Mouse (Mus musculus) neural tube, embryonic 11.5 days (tissue): ENCODE results near the gene D130052B06Rik. TPM values are rescaled to one million over a fixed set of nuclear protein-coding genes. Genes with fewer than 3 reads are reported as not detected.

Experiments used
- ATAC-seq: fragments of 200-750 bp; cut with Nextera tagmentation; 2 replicates; pipeline ENCODE4 v1.8.0; 2017; ENCODE audit warnings: moderate number of reproducible peaks, mild to moderate bottlenecking, moderate TSS enrichment, moderate library complexity; ENCODE audit not compliant: insufficient read depth, low FRiP score, low TSS enrichment
- DNase-seq: peaks from one replicate; pipeline ENCODE4 v3.0.0-alpha.2; 2015; ENCODE audit warnings: low spot score
- H3K27ac ChIP-seq: fragments of 300-500 bp; sonication (generic); 2 replicates; pipeline ENCODE4 v1.5.1; 2014; ENCODE audit warnings: low read depth, mild to moderate bottlenecking, low read length
- H3K27me3 ChIP-seq: fragments of 300-500 bp; sonication (generic); 2 replicates; pipeline ENCODE4 v1.6.1; 2014; ENCODE audit warnings: mild to moderate bottlenecking, low read length, mixed read lengths; ENCODE audit not compliant: control insufficient read depth, insufficient read depth
- H3K36me3 ChIP-seq: fragments of 300-500 bp; sonication (generic); 2 replicates; pipeline ENCODE4 v1.6.1; 2014; ENCODE audit warnings: mild to moderate bottlenecking, low read length, moderate library complexity, mixed read lengths; ENCODE audit not compliant: control insufficient read depth, insufficient read depth
- H3K4me1 ChIP-seq: fragments of 300-500 bp; sonication (generic); 2 replicates; pipeline ENCODE4 v1.6.1; 2014; ENCODE audit warnings: low read length, mixed read lengths; ENCODE audit not compliant: control insufficient read depth, insufficient read depth
- H3K4me2 ChIP-seq: fragments of 300-500 bp; sonication (generic); 2 replicates; pipeline ENCODE4 v1.6.1; 2014; ENCODE audit warnings: low read depth, mild to moderate bottlenecking, moderate library complexity
- H3K4me3 ChIP-seq: fragments of 300-500 bp; sonication (generic); 2 replicates; pipeline ENCODE4 v1.5.1; 2014; ENCODE audit warnings: low read depth, low read length
- H3K9ac ChIP-seq: fragments of 300-500 bp; sonication (generic); 2 replicates; pipeline ENCODE4 v1.6.1; 2014; ENCODE audit warnings: mild to moderate bottlenecking, low read length
- H3K9me3 ChIP-seq: fragments of 300-500 bp; sonication (generic); 2 replicates; pipeline ENCODE4 v1.6.1; 2016; ENCODE audit warnings: low read length; ENCODE audit not compliant: control insufficient read depth
- WGBS: fragments of 180-500 bp; shearing (Covaris S2); extraction: QIAGEN DNeasy Blood & Tissue Kit; methylation state at CpG from one replicate; pipeline ENCODE4 v1.1.7; 2014; 5-methylcytosine and 5-hydroxymethylcytosine counted together
- polyA plus RNA-seq: library from polyadenylated mRNA; unstranded; fragments of >200 nt; fragmentation: Nextera tagmentation; extraction: Ambion mirVana; gene quantifications from 2 replicates; pipeline ENCODE4 v1.2.1, GENCODE M21; 2014

D130052B06Rik gene
- polyA plus RNA-seq, 1 experiment from 2014 or later: 0.09 TPM

GRCm38 (mm10) chr11:33654485-33654884, 55.4 kb downstream of the D130052B06Rik start:
- Histone ChIP-seq H3K9ac (no peak overlapping the region), H3K4me3 (no peak overlapping the region), H3K27me3 (no peaks in the 10 kb centered on the region), H3K9me3 (no peaks in the 10 kb centered on the region), H3K4me2 (no peak overlapping the region), H3K4me1 (no peaks in the 10 kb centered on the region), H3K36me3 (no peaks in the 10 kb centered on the region), H3K27ac (no peak overlapping the region)
- WGBS: 85% methylated on average over 2 of the region's 2 CpGs
- DNase-seq: no peak
- no peak for ATAC-seq

- DNase-seq (no peak), ATAC-seq (no peak)
- Histone ChIP-seq H3K4me1 (no peaks in the 10 kb centered on the region), H3K4me3 (no peak overlapping the region), H3K9me3 (no peaks in the 10 kb centered on the region), H3K27me3 (no peaks in the 10 kb centered on the region), H3K9ac (no peak overlapping the region), H3K4me2 (no peak overlapping the region), H3K36me3 (no peaks in the 10 kb centered on the region), H3K27ac (no peak overlapping the region)
- WGBS: 81% methylated on average over 3 of the region's 3 CpGs
Measured at GRCm38 (mm10) chr11:33655221-33655620, 56.1 kb downstream of the D130052B06Rik start.

- Histone ChIP-seq H3K27me3 (no peaks in the 10 kb centered on the region), H3K4me2 (no peak overlapping the region), H3K4me3 (no peak overlapping the region), H3K9me3 (no peaks in the 10 kb centered on the region), H3K36me3 (no peaks in the 10 kb centered on the region), H3K27ac (no peak overlapping the region), H3K9ac (no peak overlapping the region), H3K4me1 (no peaks in the 10 kb centered on the region)
- 84% methylated on average over 7 of the region's 7 CpGs for WGBS
- ATAC-seq (no peak), DNase-seq (no peak)
Measured at GRCm38 (mm10) chr11:33655861-33656593, 56.9 kb downstream of the D130052B06Rik start.

GRCm38 (mm10) chr11:33660016-33660913, 61.2 kb downstream of the D130052B06Rik start:
- Histone ChIP-seq H3K36me3 (no peaks in the 10 kb centered on the region), H3K9ac (no peak overlapping the region), H3K4me3 (no peak overlapping the region), H3K9me3 (no peaks in the 10 kb centered on the region), H3K27me3 (no peaks in the 10 kb centered on the region), H3K27ac (no peak overlapping the region), H3K4me2 (no peak overlapping the region), H3K4me1 (no peaks in the 10 kb centered on the region)
- 86% methylated on average over 13 of the region's 13 CpGs for WGBS
- no peak for DNase-seq
- ATAC-seq: no peak

- Histone ChIP-seq H3K36me3 (no peaks in the 10 kb centered on the region), H3K4me2 (no peak overlapping the region), H3K9me3 (no peaks in the 10 kb centered on the region), H3K9ac (no peak overlapping the region), H3K4me1 (no peaks in the 10 kb centered on the region), H3K27me3 (no peaks in the 10 kb centered on the region), H3K4me3 (no peak overlapping the region), H3K27ac (no peak overlapping the region)
- no peak for DNase-seq
- WGBS: 96% methylated on average over 2 of the region's 2 CpGs
- ATAC-seq: no peak
Measured at GRCm38 (mm10) chr11:33663599-33663998, 64.5 kb downstream of the D130052B06Rik start.

GRCm38 (mm10) chr11:33668376-33668775, 69.3 kb downstream of the D130052B06Rik start:
- Histone ChIP-seq H3K9me3 (no peaks in the 10 kb centered on the region), H3K4me2 (no peak overlapping the region), H3K4me1 (no peaks in the 10 kb centered on the region), H3K27me3 (no peaks in the 10 kb centered on the region), H3K4me3 (no peak overlapping the region), H3K27ac (no peak overlapping the region), H3K9ac (no peak overlapping the region), H3K36me3 (no peaks in the 10 kb centered on the region)
- no peak for ATAC-seq
- DNase-seq: no peak
- WGBS: 58% methylated on average over 6 of the region's 6 CpGs

- WGBS: 70% methylated on average over 10 of the region's 10 CpGs
Measured at GRCm38 (mm10) chr11:33670105-33670965, 71.2 kb downstream of the D130052B06Rik start.

More at GRCm38 (mm10) chr11:33670105-33670965, 71.2 kb downstream of the D130052B06Rik start:
- peak; percentile 74 for ATAC-seq
- no peak overlapping the region for H3K4me2 ChIP-seq
- no peaks in the 10 kb centered on the region for H3K36me3 ChIP-seq
- H3K9ac ChIP-seq: no peak overlapping the region
- peak; percentile 29 for DNase-seq
- H3K4me1 ChIP-seq: no peaks in the 10 kb centered on the region
- no peaks in the 10 kb centered on the region for H3K27me3 ChIP-seq
- H3K27ac ChIP-seq: no peak overlapping the region
- no peak overlapping the region for H3K4me3 ChIP-seq
- no peaks in the 10 kb centered on the region for H3K9me3 ChIP-seq
